Mouse (Mus musculus): ENCODE results near the gene Olfr1052. TPM values are rescaled to one million over a fixed set of nuclear protein-coding genes. Genes with fewer than 3 reads are reported as not detected.

The Olfr1052 gene
- polyA plus RNA-seq (2012; rRNA removed): not detected in 2 replicates

GRCm38 (mm10) chr2:86292155-86292554 lies at the start of gene Olfr1052:
TSS of gene Olfr1052 (plus strand) at chr2:86292455.

GRCm38 (mm10) chr2:86258228-86258627 lies 34.0 kb upstream of the Olfr1052 start, which contains the start of gene Olfr1049:
TSS of gene Olfr1049 (minus strand) at chr2:86258328.

GRCm38 (mm10) chr2:86278988-86279387 lies 13.3 kb upstream of the Olfr1052 start, which contains the start of gene Olfr1051:
TSS of gene Olfr1051 (minus strand) at chr2:86279088.

GRCm38 (mm10) chr2:86315184-86315583 lies 22.9 kb downstream of the Olfr1052 start, which contains the start of gene Olfr1053:
TSS of gene Olfr1053 (minus strand) at chr2:86315284.

GRCm38 (mm10) chr2:86335333-86335732 lies 43.1 kb downstream of the Olfr1052 start, which contains the start of gene Olfr1054:
TSS of gene Olfr1054 (minus strand) at chr2:86335433.

Other genes with a start within 250 kb of the Olfr1052 start
- gene Olfr1034, start 246.6 kb upstream of the Olfr1052 start, polyA plus RNA-seq (2012; rRNA removed): 0.05 TPM in 1 of 2 replicates, not detected in the other
- gene Olfr1036, start 218.5 kb upstream of the Olfr1052 start, polyA plus RNA-seq (2012; rRNA removed): not detected in 2 replicates
- not detected in 2 replicates for gene Olfr1037, start 205.1 kb upstream of the Olfr1052 start, polyA plus RNA-seq (2012; rRNA removed)
- gene Olfr1039, start 156.5 kb upstream of the Olfr1052 start, polyA plus RNA-seq (2012; rRNA removed): not detected in 2 replicates
- not detected in 2 replicates for gene Olfr1040, start 145.7 kb upstream of the Olfr1052 start, polyA plus RNA-seq (2012; rRNA removed)
- not detected in 2 replicates for gene Olfr1042, start 130.6 kb upstream of the Olfr1052 start, polyA plus RNA-seq (2012; rRNA removed)
- not detected in 2 replicates for gene Olfr1043, start 124.9 kb upstream of the Olfr1052 start, polyA plus RNA-seq (2012; rRNA removed)
- not detected in 2 replicates for gene Olfr1044, start 114.6 kb upstream of the Olfr1052 start, polyA plus RNA-seq (2012; rRNA removed)
- gene Olfr52, start 106.8 kb upstream of the Olfr1052 start, polyA plus RNA-seq (2012; rRNA removed): not detected in 2 replicates
- gene Olfr1045, start 89.4 kb upstream of the Olfr1052 start, polyA plus RNA-seq (2012; rRNA removed): not detected in 2 replicates
- not detected in 2 replicates for gene Olfr1046, start 73.1 kb upstream of the Olfr1052 start, polyA plus RNA-seq (2012; rRNA removed)
- not detected in 2 replicates for gene Olfr1047, start 61.1 kb upstream of the Olfr1052 start, polyA plus RNA-seq (2012; rRNA removed)
- not detected in 2 replicates for gene Olfr1048, start 52.2 kb upstream of the Olfr1052 start, polyA plus RNA-seq (2012; rRNA removed)
- not detected in 2 replicates for gene Olfr1049, start 34.1 kb upstream of the Olfr1052 start, polyA plus RNA-seq (2012; rRNA removed)
- not detected in 2 replicates for gene Olfr1051, start 13.4 kb upstream of the Olfr1052 start, polyA plus RNA-seq (2012; rRNA removed)
- not detected in 2 replicates for gene Olfr1053, start 22.8 kb downstream of the Olfr1052 start, polyA plus RNA-seq (2012; rRNA removed)
- not detected in 2 replicates for gene Olfr1054, start 43.0 kb downstream of the Olfr1052 start, polyA plus RNA-seq (2012; rRNA removed)
- not detected in 2 replicates for gene Olfr1055, start 57.8 kb downstream of the Olfr1052 start, polyA plus RNA-seq (2012; rRNA removed)
- gene Olfr1056, start 70.0 kb downstream of the Olfr1052 start, polyA plus RNA-seq (2012; rRNA removed): not detected in 2 replicates
- not detected in 2 replicates for gene Olfr1057, start 85.9 kb downstream of the Olfr1052 start, polyA plus RNA-seq (2012; rRNA removed)
- gene Olfr1058, start 96.1 kb downstream of the Olfr1052 start, polyA plus RNA-seq (2012; rRNA removed): not detected in 2 replicates
- gene Olfr1061, start 121.6 kb downstream of the Olfr1052 start, polyA plus RNA-seq (2012; rRNA removed): not detected in 2 replicates
- not detected in 2 replicates for gene Olfr1062, start 134.3 kb downstream of the Olfr1052 start, polyA plus RNA-seq (2012; rRNA removed)
- gene Olfr1065, start 158.1 kb downstream of the Olfr1052 start, polyA plus RNA-seq (2012; rRNA removed): not detected in 2 replicates
- not detected in 2 replicates for gene Olfr1066, start 163.8 kb downstream of the Olfr1052 start, polyA plus RNA-seq (2012; rRNA removed)
- gene Olfr228, start 194.9 kb downstream of the Olfr1052 start, polyA plus RNA-seq (2012; rRNA removed): not detected in 2 replicates
- not detected in 2 replicates for gene Olfr1076, start 216.0 kb downstream of the Olfr1052 start, polyA plus RNA-seq (2012; rRNA removed)

Data from central nervous system, embryonic 11.5 days (tissue).